Mouse (Mus musculus): ENCODE measurements around the gene Igsf11.

DNA sequence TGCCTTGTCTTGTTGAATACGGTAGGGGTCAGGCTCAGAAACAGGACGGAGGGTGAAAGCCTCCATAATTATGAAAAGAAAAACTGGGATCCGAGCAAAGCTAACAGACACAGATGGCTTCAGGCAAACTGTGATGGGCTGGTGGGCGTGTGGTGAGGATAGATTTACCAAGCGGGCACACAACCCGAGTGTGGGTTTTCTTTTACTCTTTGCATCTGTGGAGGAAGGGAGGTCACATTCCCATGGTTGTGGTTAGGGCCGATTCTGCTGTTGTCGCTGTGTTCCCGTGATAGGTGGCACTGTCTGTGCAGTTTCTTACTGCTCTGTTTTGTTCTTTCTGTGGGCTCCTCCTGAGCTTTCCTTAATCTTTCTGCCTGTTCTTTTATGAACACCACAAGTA, 70.2 kb downstream of the Igsf11 start:
- TF ChIP-seq MAX (IDR thresholded peaks at IDR 0.05; ENCODE audit: low read length) (no peak), CTCF (IDR thresholded peaks at IDR 0.05 in 2 of 3, conservative IDR thresholded peaks at IDR 0.05 in 1 of 3; ENCODE audit: control insufficient read depth in 1 of 3, insufficient read depth in 1 of 3, low read depth in 2 of 3, low read length in 3 of 3, poor library complexity in 1 of 3, severe bottlenecking in 1 of 3) (no peak), EP300 (IDR thresholded peaks at IDR 0.05; ENCODE audit: low read depth in 1 of 2, low read length in 2 of 2) (no peak), ZC3H11A (IDR thresholded peaks at IDR 0.05; ENCODE audit: low read depth, low read length) (no peak), MAZ (IDR thresholded peaks at IDR 0.05; ENCODE audit: low read depth, low read length) (no peak)
